Mouse (Mus musculus) lung, embryonic 16.5 days (tissue): Measurements from ENCODE around the gene Tap2. TPM values are rescaled to one million over a fixed set of nuclear protein-coding genes. Genes with fewer than 3 reads are reported as not detected.

Experiments
- ATAC-seq: fragments of 200-750 bp; cut with Nextera tagmentation; 2 replicates; pipeline ENCODE4 v1.8.0; 2017; ENCODE audit warnings: low read depth, mild to moderate bottlenecking, moderate library complexity
- H3K27ac ChIP-seq: fragments of 300-500 bp; sonication (generic); 2 replicates; pipeline ENCODE4 v1.5.1; 2014; ENCODE audit warnings: mild to moderate bottlenecking, control low read depth, low read length
- H3K27me3 ChIP-seq: fragments of 300-500 bp; sonication (generic); 2 replicates; pipeline ENCODE4 v1.6.1; 2014; ENCODE audit warnings: low read depth, low read length, mixed read lengths; ENCODE audit not compliant: control insufficient read depth, insufficient read depth
- H3K36me3 ChIP-seq: fragments of 300-500 bp; sonication (generic); 2 replicates; pipeline ENCODE4 v1.6.1; 2014; ENCODE audit warnings: low read length; ENCODE audit not compliant: control insufficient read depth, insufficient read depth
- H3K4me1 ChIP-seq: fragments of 300-500 bp; sonication (generic); replicated peaks from 2 replicates; pipeline ENCODE4 v1.6.1; 2014; ENCODE audit warnings: low read length, mixed read lengths; ENCODE audit not compliant: control insufficient read depth, insufficient read depth
- H3K4me2 ChIP-seq: fragments of 300-500 bp; sonication (generic); 2 replicates; pipeline ENCODE4 v1.6.1; 2014; ENCODE audit warnings: low read depth, low read length, control low read depth
- H3K4me3 ChIP-seq: fragments of 300-500 bp; sonication (generic); 2 replicates; pipeline ENCODE4 v1.5.1; 2014; ENCODE audit warnings: mild to moderate bottlenecking, low read length, control low read depth
- H3K9ac ChIP-seq: fragments of 300-500 bp; sonication (generic); 2 replicates; pipeline ENCODE4 v1.6.1; 2014; ENCODE audit warnings: low read length, control low read depth
- H3K9me3 ChIP-seq: fragments of 300-500 bp; sonication (generic); 2 replicates; pipeline ENCODE4 v1.6.1; 2016; ENCODE audit warnings: low read length; ENCODE audit not compliant: control insufficient read depth
- WGBS: fragments of 180-500 bp; shearing (Covaris S2); extraction: QIAGEN DNeasy Blood & Tissue Kit; methylation state at CpG from one replicate; pipeline ENCODE4 v1.1.7; 2014; 5-methylcytosine and 5-hydroxymethylcytosine counted together
- polyA plus RNA-seq: library from polyadenylated mRNA; unstranded; fragments of >200 nt; fragmentation: Nextera tagmentation; extraction: Ambion mirVana; gene quantifications from 2 replicates; pipeline ENCODE4 v1.2.1, GENCODE M21; 2015

Gene Tap2
- 12.2 and 18.1 TPM in 2 replicates for polyA plus RNA-seq

DNA sequence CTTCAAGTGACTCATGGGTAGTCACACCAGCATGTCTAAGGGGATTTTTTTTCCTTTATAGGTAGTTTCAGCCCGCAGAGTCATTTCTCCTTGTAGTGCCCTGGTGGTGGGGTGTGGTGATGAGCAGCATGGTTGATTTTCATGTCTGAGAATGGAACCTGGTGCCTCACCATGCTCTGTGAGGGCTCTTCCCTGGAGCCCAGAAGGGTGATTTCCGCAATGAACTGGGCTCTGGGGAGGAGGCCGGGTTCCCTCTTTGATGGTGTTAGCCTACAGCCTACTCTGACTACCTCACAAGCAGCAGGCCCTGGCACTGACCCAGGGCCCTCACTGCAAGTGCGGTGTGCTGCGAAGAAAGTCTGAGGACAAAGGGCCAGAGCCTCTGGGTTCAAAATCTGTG, at the start of gene Tap2:
TSS of gene Tap2 (plus strand) at position 84 of the 400 bp plus-strand sequence.
- Histone ChIP-seq H3K27ac (peak within 1 kb of the TSS; percentile 30; the same call in 1 of the 2 replicates), H3K36me3 (no peaks in the 10 kb centered on the region), H3K9me3 (no peaks in the 10 kb centered on the region), H3K4me2 (peak within 1 kb of the TSS; percentile 97), H3K27me3 (peaks cover 6% of the 10 kb centered on the region), H3K4me3 (peak within 1 kb of the TSS; percentile 71), H3K9ac (peak within 1 kb of the TSS; percentile 77), H3K4me1 (peaks cover 11% of the 10 kb centered on the region)
- WGBS = 71% methylated on average over 5 of the region's 5 CpGs
- ATAC-seq = no peak

DNA sequence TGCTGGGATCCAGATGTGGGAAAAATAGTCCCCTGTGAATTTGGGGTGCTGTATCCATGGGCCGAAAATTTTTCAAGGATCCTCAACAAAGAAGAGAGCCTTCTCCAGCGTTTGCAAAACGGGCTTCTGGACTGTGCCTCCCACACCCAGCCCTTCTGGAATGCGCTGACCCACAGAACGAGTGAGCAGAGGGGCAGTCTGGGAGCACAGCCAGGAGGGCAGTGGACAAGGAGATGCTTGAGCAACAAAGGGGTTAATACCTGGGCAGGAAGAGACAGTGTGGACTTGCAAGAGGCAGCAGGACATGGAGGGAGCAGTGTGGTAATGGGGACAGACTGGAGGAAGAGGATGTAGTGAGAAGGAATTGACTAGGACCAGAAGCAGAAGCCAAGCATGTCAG, 47.8 kb upstream of the Tap2 start:
- no peaks in the 10 kb centered on the region for H3K36me3 ChIP-seq
- 28% methylated on average over 5 of the region's 5 CpGs for WGBS
- no peaks in the 10 kb centered on the region for H3K27me3 ChIP-seq
- H3K4me1 ChIP-seq = no peaks in the 10 kb centered on the region
- no peak overlapping the region for H3K27ac ChIP-seq
- no peak overlapping the region for H3K4me3 ChIP-seq
- H3K9me3 ChIP-seq = no peaks in the 10 kb centered on the region
- H3K9ac ChIP-seq = no peak overlapping the region
- ATAC-seq = no peak
- no peak overlapping the region for H3K4me2 ChIP-seq

GRCm38 (mm10) chr17:34164202-34164895, 39.0 kb upstream of the Tap2 start:
- no peaks in the 10 kb centered on the region for H3K36me3 ChIP-seq
- WGBS = 35% methylated on average over 9 of the region's 9 CpGs
- 0 out of 2 replicates have a peak, but pooled peaks cover 2% of the 10 kb centered on the region for H3K9me3 ChIP-seq

DNA sequence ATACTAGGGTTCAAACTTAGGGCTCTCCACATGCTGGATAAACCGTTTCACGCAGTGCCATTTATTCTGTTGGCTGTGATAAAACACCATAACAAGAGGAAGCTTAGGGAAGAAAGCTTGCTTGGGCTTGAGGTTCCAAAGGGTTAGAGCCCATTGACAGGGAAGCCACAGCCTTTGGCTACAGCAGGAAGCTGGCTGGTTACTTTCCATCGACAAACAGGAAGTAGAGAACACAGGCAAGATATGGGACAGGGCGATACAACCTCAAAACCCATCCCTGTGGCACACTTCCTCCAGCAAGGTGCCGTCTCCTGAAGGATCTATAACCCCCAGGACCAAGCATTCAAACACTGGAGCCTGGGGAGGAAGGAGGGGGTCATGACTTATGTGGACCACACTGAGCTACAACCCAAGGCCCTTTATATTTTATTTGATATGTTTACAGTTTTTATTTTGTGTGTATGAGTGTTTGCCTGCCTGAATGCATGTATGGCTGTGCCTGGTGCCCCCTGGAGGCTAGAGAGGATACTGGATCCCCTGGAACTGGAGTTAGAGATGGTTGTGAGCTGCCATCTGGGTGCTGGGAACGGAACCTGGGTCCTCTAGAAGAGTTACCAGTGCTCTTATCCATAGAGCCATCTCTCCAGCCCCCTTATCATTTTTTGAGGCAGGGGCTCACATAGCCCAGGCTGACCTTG, 38.1 kb upstream of the Tap2 start:
- H3K27me3 ChIP-seq = no peaks in the 10 kb centered on the region; the same call in none of the 2 replicates
- no peaks in the 10 kb centered on the region for H3K36me3 ChIP-seq
- no peak for ATAC-seq
- H3K27ac ChIP-seq = no peak overlapping the region
- H3K4me1 ChIP-seq = no peaks in the 10 kb centered on the region
- H3K4me2 ChIP-seq = no peak overlapping the region
- 0 out of 2 replicates have a peak, but pooled peaks cover 2% of the 10 kb centered on the region for H3K9me3 ChIP-seq
- no peak overlapping the region for H3K9ac ChIP-seq
- H3K4me3 ChIP-seq = no peak overlapping the region
- WGBS = 72% methylated on average over 6 of the region's 6 CpGs

More at GRCm38 (mm10) chr17:34164202-34164895, 39.0 kb upstream of the Tap2 start:
- Histone ChIP-seq H3K9ac (no peak overlapping the region), H3K27me3 (no peaks in the 10 kb centered on the region; the same call in 1 of the 2 replicates), H3K27ac (no peak overlapping the region), H3K4me3 (no peak overlapping the region), H3K4me1 (no peaks in the 10 kb centered on the region), H3K4me2 (no peak overlapping the region)
- ATAC-seq = no peak

DNA sequence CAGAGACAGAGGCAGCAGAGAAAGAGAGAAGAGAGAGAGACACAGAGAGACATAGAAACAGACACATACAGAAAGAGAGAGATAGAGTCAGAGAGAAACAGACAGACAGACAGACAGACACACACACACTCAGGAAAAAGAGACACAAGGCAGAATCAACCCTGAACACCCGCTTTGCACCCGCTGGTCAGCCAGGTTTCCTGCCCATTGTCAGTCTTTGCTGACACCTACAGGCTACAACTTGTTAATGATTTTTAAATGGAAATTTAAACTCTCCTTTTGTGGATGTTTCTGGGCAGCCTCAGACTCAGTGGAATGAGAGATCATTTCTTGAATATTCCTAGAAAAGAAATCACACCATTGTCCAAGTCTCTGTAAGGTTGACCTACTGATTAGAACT, 34.0 kb upstream of the Tap2 start:
- 0% methylated on average over 2 of the region's 2 CpGs for WGBS
- Histone ChIP-seq H3K36me3 (no peaks in the 10 kb centered on the region), H3K9ac (no peak overlapping the region), H3K4me2 (no peak overlapping the region), H3K4me1 (no peaks in the 10 kb centered on the region), H3K9me3 (peaks cover 8% of the 10 kb centered on the region), H3K4me3 (no peak overlapping the region), H3K27me3 (no peaks in the 10 kb centered on the region; the same call in none of the 2 replicates), H3K27ac (no peak overlapping the region)
- no peak for ATAC-seq

DNA sequence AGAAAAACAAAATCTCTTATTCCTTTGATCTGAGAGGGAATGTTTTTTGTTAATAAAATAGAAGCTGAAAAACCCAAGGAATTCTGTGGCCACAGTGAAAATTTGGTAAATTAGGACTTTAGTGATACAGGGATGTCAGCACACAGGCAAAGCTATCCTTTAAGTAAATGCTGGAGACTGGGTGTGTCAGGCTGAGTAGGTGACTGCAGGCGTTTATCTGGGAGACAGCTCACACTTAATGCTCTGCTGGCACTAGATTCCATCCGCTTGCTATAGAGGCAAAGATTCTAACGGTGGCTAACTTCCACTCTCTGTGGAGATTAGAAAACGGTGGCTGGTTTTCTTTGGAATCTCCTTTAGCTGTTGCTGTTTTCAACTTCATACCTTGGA, 32.8 kb upstream of the Tap2 start:
- Histone ChIP-seq H3K4me1 (no peaks in the 10 kb centered on the region), H3K9me3 (peaks cover 7% of the 10 kb centered on the region), H3K36me3 (no peaks in the 10 kb centered on the region), H3K27ac (no peak overlapping the region), H3K27me3 (no peaks in the 10 kb centered on the region; the same call in none of the 2 replicates), H3K4me3 (no peak overlapping the region), H3K9ac (no peak overlapping the region), H3K4me2 (no peak overlapping the region)
- WGBS = 16% methylated on average over 4 of the region's 4 CpGs
- no peak for ATAC-seq

DNA sequence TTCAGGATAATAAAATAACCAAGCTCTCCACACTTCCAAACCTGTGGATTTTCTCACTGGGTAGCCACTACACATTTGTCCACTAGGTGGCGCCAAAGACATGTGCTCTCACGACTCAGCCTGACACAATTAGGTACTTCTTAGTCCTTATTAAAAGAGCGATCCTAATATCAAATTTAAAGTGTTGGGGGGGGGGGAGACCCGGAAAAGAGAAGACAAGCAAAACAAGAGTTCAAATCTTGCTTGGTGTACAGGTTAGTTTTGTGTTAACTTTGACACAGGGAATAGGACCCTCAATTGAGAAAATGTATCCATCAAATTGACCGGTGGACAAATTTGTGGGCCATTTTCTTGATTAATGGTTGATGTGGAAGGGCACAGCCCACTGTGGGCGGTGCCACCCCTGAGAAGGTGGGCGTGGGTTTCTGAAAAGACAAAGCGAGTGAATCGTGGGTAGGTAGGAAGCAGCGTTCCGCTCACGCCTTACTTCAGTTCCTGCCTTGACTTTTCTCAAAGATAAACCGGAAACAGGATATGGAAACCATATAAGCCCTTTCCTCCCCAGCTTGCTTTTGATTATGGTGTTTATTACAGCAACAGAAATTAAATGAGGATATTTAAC, 32.3 kb upstream of the Tap2 start:
- peak; percentile 68 for ATAC-seq
- 34% methylated on average over 13 of the region's 13 CpGs for WGBS
- 0 out of 2 replicates have a peak overlapping the region, but pooled peaks have one; percentile 9 for H3K4me2 ChIP-seq

GRCm38 (mm10) chr17:34172528-34172927, 30.8 kb upstream of the Tap2 start:
- no peak overlapping the region for H3K9ac ChIP-seq
- H3K4me2 ChIP-seq = no peak overlapping the region
- WGBS = 94% methylated on average over 5 of the region's 5 CpGs
- no peaks in the 10 kb centered on the region for H3K36me3 ChIP-seq
- no peak overlapping the region for H3K4me3 ChIP-seq
- no peaks in the 10 kb centered on the region; the same call in none of the 2 replicates for H3K27me3 ChIP-seq
- H3K4me1 ChIP-seq = no peaks in the 10 kb centered on the region
- H3K27ac ChIP-seq = no peak overlapping the region
- peaks cover 11% of the 10 kb centered on the region for H3K9me3 ChIP-seq
- ATAC-seq = no peak

More for the DNA sequence above, 32.3 kb upstream of the Tap2 start:
- Histone ChIP-seq H3K4me1 (no peaks in the 10 kb centered on the region), H3K9me3 (peaks cover 5% of the 10 kb centered on the region), H3K27me3 (no peaks in the 10 kb centered on the region; the same call in none of the 2 replicates), H3K9ac (no peak overlapping the region), H3K4me3 (no peak overlapping the region), H3K36me3 (no peaks in the 10 kb centered on the region), H3K27ac (no peak overlapping the region)

- H3K4me3 ChIP-seq = no peak overlapping the region
- H3K4me1 ChIP-seq = no peaks in the 10 kb centered on the region
- no peaks in the 10 kb centered on the region for H3K36me3 ChIP-seq
- no peak overlapping the region for H3K9ac ChIP-seq
- no peak overlapping the region for H3K27ac ChIP-seq
- 52% methylated on average over 1 of the region's 1 CpGs for WGBS
- H3K4me2 ChIP-seq = no peak overlapping the region
- no peak for ATAC-seq
- H3K9me3 ChIP-seq = peaks cover 11% of the 10 kb centered on the region
- no peaks in the 10 kb centered on the region; the same call in none of the 2 replicates for H3K27me3 ChIP-seq
Observed at GRCm38 (mm10) chr17:34174075-34174474, 29.3 kb upstream of the Tap2 start.
